Mouse (Mus musculus): Measurements from ENCODE around the gene Gm20721. TPM values are rescaled to one million over a fixed set of nuclear protein-coding genes. Genes with fewer than 3 reads are reported as not detected.

Gene Gm20721
- 0.41 and 0.44 TPM in 2 replicates for polyA plus RNA-seq (2012; ENCODE audit: low replicate concordance)

DNA sequence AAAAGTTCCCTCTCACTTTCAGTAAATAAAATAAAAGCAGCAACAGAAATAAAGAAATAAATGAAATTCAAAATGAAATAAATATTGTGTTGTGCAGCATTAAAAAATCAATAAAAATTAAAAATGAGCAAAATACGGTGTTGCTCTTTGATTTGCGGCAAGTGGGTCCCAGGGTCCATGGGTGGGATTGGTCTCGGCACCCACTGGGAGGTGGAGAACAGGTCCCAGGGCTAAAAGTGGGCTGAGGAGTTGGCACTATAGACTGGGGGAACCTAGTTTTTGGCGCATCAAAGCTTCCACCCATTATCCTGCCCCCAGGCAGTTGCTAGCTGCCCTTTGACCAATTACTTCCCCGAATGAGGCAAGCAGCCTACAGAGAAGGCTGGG is at the start of gene Gm20721:
TSS of gene Gm20721 (minus strand) at position 101 of the 387 bp plus-strand sequence.

GRCm38 (mm10) chr2:174284011-174284410 is 62.5 kb downstream of the Gm20721 start, which contains the start of gene Gnas:
TSS of gene Gnas (plus strand) at chr2:174284320.

Other genes with a start within 250 kb of the Gm20721 start
- 158 and 208 TPM in 2 replicates for gene Npepl1, start 236.4 kb downstream of the Gm20721 start, polyA plus RNA-seq (2012; ENCODE audit: low replicate concordance)
- gene Gnas, start 62.4 kb downstream of the Gm20721 start, polyA plus RNA-seq (2012; ENCODE audit: low replicate concordance), result 454 and 603 TPM in 2 replicates
- 33.2 and 48.2 TPM in 2 replicates for gene Nelfcd, start 69.1 kb upstream of the Gm20721 start, polyA plus RNA-seq (2012; ENCODE audit: low replicate concordance)
- 162 and 239 TPM in 2 replicates for gene Ctsz, start 92.3 kb upstream of the Gm20721 start, polyA plus RNA-seq (2012; ENCODE audit: low replicate concordance)
- gene Tubb1, start 104.0 kb upstream of the Gm20721 start, polyA plus RNA-seq (2012; ENCODE audit: low replicate concordance), result 0.31 and 0.71 TPM in 2 replicates
- 54.2 and 173 TPM in 2 replicates for gene Atp5e, start 117.4 kb upstream of the Gm20721 start, polyA plus RNA-seq (2012; ENCODE audit: low replicate concordance)
- gene Prelid3b, start 126.4 kb upstream of the Gm20721 start, polyA plus RNA-seq (2012; ENCODE audit: low replicate concordance), result 10.8 and 26.3 TPM in 2 replicates

Data from hematopoietic multipotent progenitor cell, adult 10-12 weeks (in vitro differentiated cells).